Mouse (Mus musculus): ENCODE measurements around the gene Gm3045.

Gene Gm3045

GRCm38 (mm10) chr13:56426365-56426764 is at the start of gene Gm3045:
Gene Gm3045 (plus strand): TSS chr13:56426594.
- in situ Hi-C loops (cut with MboI, MseI), result loop anchor here (5.0 to 25.0 kb wide), 2 partner anchors 139 to 229 kb away; partner anchors contain the start of gene Cxcl14

GRCm38 (mm10) chr13:56380855-56381685 is 45.3 kb upstream of the Gm3045 start:
- in situ Hi-C loops (cut with MboI, MseI), result no loop called here

- in situ Hi-C loops (cut with MboI, MseI), result no loop called here
Measured at GRCm38 (mm10) chr13:56383406-56383805, 43.0 kb upstream of the Gm3045 start.

GRCm38 (mm10) chr13:56386411-56386810 is 40.0 kb upstream of the Gm3045 start:
- in situ Hi-C loops (cut with MboI, MseI), result no loop called here

GRCm38 (mm10) chr13:56387374-56387773 is 39.0 kb upstream of the Gm3045 start:
- in situ Hi-C loops (cut with MboI, MseI), result no loop called here

- in situ Hi-C loops (cut with MboI, MseI), result no loop called here
Measured at GRCm38 (mm10) chr13:56388042-56388441, 38.4 kb upstream of the Gm3045 start.

GRCm38 (mm10) chr13:56397572-56397971 is 28.8 kb upstream of the Gm3045 start:
- in situ Hi-C loops (cut with MboI, MseI), result no loop called here

GRCm38 (mm10) chr13:56401186-56401585 is 25.2 kb upstream of the Gm3045 start:
- in situ Hi-C loops (cut with MboI, MseI), result no loop called here

- in situ Hi-C loops (cut with MboI, MseI), result no loop called here
Measured at GRCm38 (mm10) chr13:56403381-56404086, 22.9 kb upstream of the Gm3045 start.

- in situ Hi-C loops (cut with MboI, MseI), result no loop called here
Measured at GRCm38 (mm10) chr13:56404511-56405140, 21.8 kb upstream of the Gm3045 start.

GRCm38 (mm10) chr13:56412286-56412873 is 14.0 kb upstream of the Gm3045 start:
- in situ Hi-C loops (cut with MboI, MseI), result no loop called here

- in situ Hi-C loops (cut with MboI, MseI), result no loop called here
Measured at GRCm38 (mm10) chr13:56418685-56419483, 7.5 kb upstream of the Gm3045 start.

- in situ Hi-C loops (cut with MboI, MseI), result no loop called here
Measured at GRCm38 (mm10) chr13:56419538-56419937, 6.9 kb upstream of the Gm3045 start.

GRCm38 (mm10) chr13:56422072-56422723 is 4.2 kb upstream of the Gm3045 start:
- in situ Hi-C loops (cut with MboI, MseI), result no loop called here

- in situ Hi-C loops (cut with MboI, MseI), result loop anchor here (5.0 to 25.0 kb wide), 2 partner anchors 139 to 229 kb away; partner anchors contain the start of gene Cxcl14
Measured at GRCm38 (mm10) chr13:56425931-56426330, 463 bp upstream of the Gm3045 start.

- in situ Hi-C loops (cut with MboI, MseI), result loop anchor here (5.0 to 25.0 kb wide), 2 partner anchors 142 to 232 kb away; partner anchors contain the start of gene Cxcl14
Measured at GRCm38 (mm10) chr13:56428724-56429500, 2.5 kb downstream of the Gm3045 start.

- in situ Hi-C loops (cut with MboI, MseI), result loop anchor here (25.0 kb wide), 1 partner anchor 145 kb away; the partner anchor contains the start of gene Cxcl14
Measured at GRCm38 (mm10) chr13:56432496-56432895, 6.1 kb downstream of the Gm3045 start.

- in situ Hi-C loops (cut with MboI, MseI), result loop anchor here (25.0 kb wide), 1 partner anchor 146 kb away; the partner anchor contains the start of gene Cxcl14
Measured at GRCm38 (mm10) chr13:56433466-56433865, 7.1 kb downstream of the Gm3045 start.

- in situ Hi-C loops (cut with MboI, MseI), result loop anchor here (25.0 kb wide), 1 partner anchor 147 kb away; the partner anchor contains the start of gene Cxcl14
Measured at GRCm38 (mm10) chr13:56434311-56434751, 7.9 kb downstream of the Gm3045 start.
